Mouse (Mus musculus): ENCODE measurements around the gene 4833427G06Rik. TPM values are rescaled to one million over a fixed set of nuclear protein-coding genes. Genes with fewer than 3 reads are reported as not detected.

4833427G06Rik gene
- total and polyA plus RNA-seq, 3 experiments, result not detected

GRCm38 (mm10) chr9:51032785-51033529 lies 68.9 kb downstream of the 4833427G06Rik start:
- Histone ChIP-seq H3K27me3 (ENCODE audit: control insufficient read depth in 1 of 2, insufficient read depth in 2 of 2, low read length in 2 of 2) (no peaks in the 10 kb centered on the region), H3K9me3 (replicated peaks; ENCODE audit: insufficient read depth, low read length) (no peaks in the 10 kb centered on the region), H3K36me3 (ENCODE audit: control insufficient read depth in 1 of 2, insufficient read depth in 2 of 2, low read length in 2 of 2) (peaks cover 0 to 9% of the 10 kb centered on the region in 2 experiments; a peak in 2 of 4 replicates), H3K4me3 (ENCODE audit: control insufficient read depth in 1 of 2, insufficient read depth in 1 of 2, low read depth in 2 of 2, low read length in 2 of 2) (no peak overlapping the region), H3K27ac (ENCODE audit: control insufficient read depth, low read depth, low read length) (no peak overlapping the region), H3K4me1 (ENCODE audit: control insufficient read depth in 1 of 2, insufficient read depth in 2 of 2, low read length in 2 of 2) (peaks cover 9% of the 10 kb centered on the region in 2 experiments), H3K9ac (ENCODE audit: control insufficient read depth, low read depth, low read length, poor library complexity, severe bottlenecking) (no peak overlapping the region), H3K79me2 (ENCODE audit: control insufficient read depth, insufficient read depth, low read length, poor library complexity) (no peaks in the 10 kb centered on the region)
- no peak for DNase-seq (ENCODE audit: low read depth, low spot score)
- no peak for TF ChIP-seq BHLHE40 (IDR thresholded peaks at IDR 0.05; ENCODE audit: borderline replicate concordance, low read depth, low read length)
- no peak for TF ChIP-seq CHD1 (IDR thresholded peaks at IDR 0.05; ENCODE audit: low read depth, low read length)
- no peak for TF ChIP-seq RCOR1 (IDR thresholded peaks at IDR 0.05; ENCODE audit: low read depth, low read length)
- TF ChIP-seq GATA1 (IDR thresholded peaks at IDR 0.05; ENCODE audit: low read depth, low read length), result no peak
- no peak for TF ChIP-seq ZKSCAN1 (IDR thresholded peaks at IDR 0.05; ENCODE audit: low read depth, low read length)

- no peaks in the 10 kb centered on the region for H3K9me3 ChIP-seq (replicated peaks; ENCODE audit: insufficient read depth, low read length)
- no peak overlapping the region for H3K9ac ChIP-seq (ENCODE audit: control insufficient read depth, low read depth, low read length, poor library complexity, severe bottlenecking)
- DNase-seq (ENCODE audit: low read depth, low spot score), result no peak
- peaks cover 0 to 9% of the 10 kb centered on the region in 2 experiments; a peak in 2 of 4 replicates for H3K36me3 ChIP-seq (ENCODE audit: control insufficient read depth in 1 of 2, insufficient read depth in 2 of 2, low read length in 2 of 2)
- H3K27me3 ChIP-seq (ENCODE audit: control insufficient read depth in 1 of 2, insufficient read depth in 2 of 2, low read length in 2 of 2), result no peaks in the 10 kb centered on the region
- no peaks in the 10 kb centered on the region for H3K79me2 ChIP-seq (ENCODE audit: control insufficient read depth, insufficient read depth, low read length, poor library complexity)
- no peak overlapping the region for H3K4me3 ChIP-seq (ENCODE audit: control insufficient read depth in 1 of 2, insufficient read depth in 1 of 2, low read depth in 2 of 2, low read length in 2 of 2)
- TF ChIP-seq RAD21 (IDR thresholded peaks at IDR 0.05; ENCODE audit: low read depth, low read length), result no peak
- no peak for TF ChIP-seq POLR2A (IDR thresholded peaks at IDR 0.05; ENCODE audit: control insufficient read depth in 1 of 2, insufficient read depth in 1 of 2, low read depth in 1 of 2, low read length in 2 of 2, poor library complexity in 1 of 2)
- no peak for TF ChIP-seq ZKSCAN1 (IDR thresholded peaks at IDR 0.05; ENCODE audit: low read depth, low read length)
- TF ChIP-seq MEF2A (IDR thresholded peaks at IDR 0.05; ENCODE audit: extremely low read depth, insufficient replicate concordance, low read depth, low read length, poor library complexity, severe bottlenecking), result no peak
- no peak for TF ChIP-seq ELF1 (IDR thresholded peaks at IDR 0.05; ENCODE audit: low read depth, low read length)
- no peak for TF ChIP-seq MYC (IDR thresholded peaks at IDR 0.05; ENCODE audit: low read depth, low read length)
- no peak for TF ChIP-seq TAL1 (IDR thresholded peaks at IDR 0.05; ENCODE audit: low read length)
- TF ChIP-seq NRF1 (IDR thresholded peaks at IDR 0.05; ENCODE audit: insufficient read depth, low read depth, low read length, poor library complexity, severe bottlenecking), result no peak
- no peak for TF ChIP-seq CHD2 (IDR thresholded peaks at IDR 0.05; ENCODE audit: low read length)
- no peak for TF ChIP-seq TCF12 (IDR thresholded peaks at IDR 0.05; ENCODE audit: low read depth, low read length)
- TF ChIP-seq KAT2A (conservative IDR thresholded peaks at IDR 0.05; ENCODE audit: low read depth, low read length), result no peak
- TF ChIP-seq POLR2AphosphoS2 (IDR thresholded peaks at IDR 0.05; ENCODE audit: low read length), result no peak
- H3K4me1 ChIP-seq (ENCODE audit: control insufficient read depth in 1 of 2, insufficient read depth in 2 of 2, low read length in 2 of 2), result peaks cover 7 to 9% of the 10 kb centered on the region in 2 experiments
- no peak overlapping the region for H3K27ac ChIP-seq (ENCODE audit: control insufficient read depth, low read depth, low read length)
Measured at GRCm38 (mm10) chr9:51032291-51032690, 69.6 kb downstream of the 4833427G06Rik start.

Data from MEL (cell line).